Mouse (Mus musculus): ENCODE data around the gene Flywch2. TPM values are rescaled to one million over a fixed set of nuclear protein-coding genes. Genes with fewer than 3 reads are reported as not detected.
A peak's percentile ranks its signal among the peaks of the same experiment; 100 is the strongest.

Gene Flywch2
- polyA plus RNA-seq, 2 experiments = 41.2 to 46.3 TPM

- 98% methylated on average over 16 of the region's 16 CpGs for WGBS
- H3K36me3 ChIP-seq (ENCODE audit: control insufficient read depth, insufficient read depth, low read length) = peaks cover 96% of the 10 kb centered on the region
- no peaks in the 10 kb centered on the region for H3K4me1 ChIP-seq (ENCODE audit: control insufficient read depth, insufficient read depth, low read length)
- peaks cover 49% of the 10 kb centered on the region for H3K9me3 ChIP-seq (ENCODE audit: control insufficient read depth, low read length)
- no peak for ATAC-seq (ENCODE audit: low FRiP score, low read depth)
- no peak overlapping the region for H3K4me3 ChIP-seq (replicated peaks; ENCODE audit: low read length)
- H3K9ac ChIP-seq (ENCODE audit: low read depth, low read length, severe bottlenecking) = no peak overlapping the region
- H3K27ac ChIP-seq (replicated peaks; ENCODE audit: low read depth, low read length) = no peak overlapping the region
- DNase-seq (ENCODE audit: low spot score) = no peak
- H3K4me2 ChIP-seq (replicated peaks; ENCODE audit: low read depth, low read length, severe bottlenecking) = no peak overlapping the region
- TF ChIP-seq POLR2A (IDR thresholded peaks at IDR 0.05; ENCODE audit: borderline replicate concordance, extremely low read depth, insufficient read depth, insufficient read length) = no peak
- no peaks in the 10 kb centered on the region for H3K27me3 ChIP-seq (ENCODE audit: control insufficient read depth, insufficient read depth, low read length)
Observed at GRCm38 (mm10) chr17:23815641-23816040, 29.8 kb upstream of the Flywch2 start.

DNA sequence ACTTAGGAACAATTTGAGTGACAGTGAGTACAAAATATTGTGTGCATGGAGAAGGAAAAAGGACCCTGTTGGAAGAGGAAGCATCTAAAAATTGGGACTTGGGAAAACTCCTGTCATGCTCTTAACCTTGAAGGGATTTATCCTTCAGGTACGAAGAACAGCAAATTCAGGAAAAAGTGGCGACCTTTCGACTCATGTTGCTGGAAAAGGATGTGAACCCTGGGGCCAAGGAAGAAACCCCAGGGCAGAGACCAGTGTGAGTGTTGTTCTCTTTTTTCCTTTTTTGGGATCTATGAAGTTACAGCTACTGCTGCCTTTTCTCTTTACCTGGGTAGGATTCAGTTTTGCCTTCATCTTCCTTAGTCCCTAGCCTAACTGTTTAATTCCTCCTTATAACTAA lies 22.0 kb upstream of the Flywch2 start:
- no peak overlapping the region for H3K9ac ChIP-seq (ENCODE audit: low read depth, low read length, severe bottlenecking)
- no peak overlapping the region for H3K27ac ChIP-seq (replicated peaks; ENCODE audit: low read depth, low read length)
- no peak overlapping the region for H3K4me3 ChIP-seq (replicated peaks; ENCODE audit: low read length)
- DNase-seq (ENCODE audit: low spot score) = no peak
- no peaks in the 10 kb centered on the region for H3K9me3 ChIP-seq (ENCODE audit: control insufficient read depth, low read length)
- no peak overlapping the region for H3K4me2 ChIP-seq (replicated peaks; ENCODE audit: low read depth, low read length, severe bottlenecking)
- H3K4me1 ChIP-seq (ENCODE audit: control insufficient read depth, insufficient read depth, low read length) = peaks cover 21% of the 10 kb centered on the region
- H3K36me3 ChIP-seq (ENCODE audit: control insufficient read depth, insufficient read depth, low read length) = peaks cover 62% of the 10 kb centered on the region
- no peaks in the 10 kb centered on the region for H3K27me3 ChIP-seq (ENCODE audit: control insufficient read depth, insufficient read depth, low read length)
- 96% methylated on average over 3 of the region's 3 CpGs for WGBS
- no peak for ATAC-seq (ENCODE audit: low FRiP score, low read depth)
- no peak for TF ChIP-seq POLR2A (IDR thresholded peaks at IDR 0.05; ENCODE audit: borderline replicate concordance, extremely low read depth, insufficient read depth, insufficient read length)

DNA sequence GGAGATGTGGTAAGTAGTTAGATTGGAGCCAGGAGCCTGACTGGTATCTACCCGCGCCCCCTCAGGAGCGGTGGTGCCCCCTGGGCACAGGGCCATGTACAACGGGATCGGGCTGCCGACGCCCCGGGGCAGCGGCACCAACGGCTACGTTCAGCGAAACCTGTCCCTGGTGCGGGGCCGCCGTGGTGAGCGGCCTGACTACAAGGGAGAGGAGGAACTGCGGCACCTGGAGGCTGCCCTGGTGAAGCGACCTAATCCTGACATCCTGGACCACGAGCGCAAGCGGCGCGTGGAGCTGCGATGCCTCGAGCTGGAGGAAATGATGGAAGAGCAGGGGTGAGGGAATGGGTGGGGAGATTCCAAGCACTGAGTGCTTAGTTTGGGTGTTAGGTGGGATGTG lies 21.0 kb upstream of the Flywch2 start:
- TF ChIP-seq POLR2A (IDR thresholded peaks at IDR 0.05; ENCODE audit: borderline replicate concordance, extremely low read depth, insufficient read depth, insufficient read length) = no peak
- Histone ChIP-seq H3K4me2 (replicated peaks; ENCODE audit: low read depth, low read length, severe bottlenecking) (0 out of 2 replicates have a peak overlapping the region, but pooled peaks have one; percentile 15), H3K9ac (ENCODE audit: low read depth, low read length, severe bottlenecking) (peak overlapping the region; percentile 2; the same call in 1 of the 2 replicates), H3K4me3 (replicated peaks; ENCODE audit: low read length) (0 out of 2 replicates have a peak overlapping the region, but pooled peaks have one; percentile 5), H3K36me3 (ENCODE audit: control insufficient read depth, insufficient read depth, low read length) (peaks cover 51% of the 10 kb centered on the region), H3K27ac (replicated peaks; ENCODE audit: low read depth, low read length) (no peak overlapping the region), H3K27me3 (ENCODE audit: control insufficient read depth, insufficient read depth, low read length) (no peaks in the 10 kb centered on the region), H3K4me1 (ENCODE audit: control insufficient read depth, insufficient read depth, low read length) (peaks cover 21% of the 10 kb centered on the region), H3K9me3 (ENCODE audit: control insufficient read depth, low read length) (no peaks in the 10 kb centered on the region)
- WGBS = 71% methylated on average over 25 of the region's 25 CpGs
- DNase-seq (ENCODE audit: low spot score) = no peak
- no peak for ATAC-seq (ENCODE audit: low FRiP score, low read depth)

- 0 out of 2 replicates have a peak overlapping the region, but pooled peaks have one; percentile 52 for H3K27ac ChIP-seq (replicated peaks; ENCODE audit: low read depth, low read length)
- DNase-seq (ENCODE audit: low spot score) (no peak), ATAC-seq (ENCODE audit: low FRiP score, low read depth) (no peak)
- no peaks in the 10 kb centered on the region for H3K27me3 ChIP-seq (ENCODE audit: control insufficient read depth, insufficient read depth, low read length)
- peak overlapping the region; percentile 93 for H3K9ac ChIP-seq (ENCODE audit: low read depth, low read length, severe bottlenecking)
- 3% methylated on average over 8 of the region's 8 CpGs for WGBS
- peak overlapping the region; percentile 96 for H3K4me3 ChIP-seq (replicated peaks; ENCODE audit: low read length)
- peak overlapping the region; percentile 86 for H3K4me2 ChIP-seq (replicated peaks; ENCODE audit: low read depth, low read length, severe bottlenecking)
- H3K4me1 ChIP-seq (ENCODE audit: control insufficient read depth, insufficient read depth, low read length) = peaks cover 21% of the 10 kb centered on the region
- no peaks in the 10 kb centered on the region for H3K9me3 ChIP-seq (ENCODE audit: control insufficient read depth, low read length)
- TF ChIP-seq POLR2A (IDR thresholded peaks at IDR 0.05; ENCODE audit: borderline replicate concordance, extremely low read depth, insufficient read depth, insufficient read length) = no peak
- peaks cover 28% of the 10 kb centered on the region for H3K36me3 ChIP-seq (ENCODE audit: control insufficient read depth, insufficient read depth, low read length)
Observed at GRCm38 (mm10) chr17:23804426-23805085, 18.7 kb upstream of the Flywch2 start.

- Histone ChIP-seq H3K4me1 (ENCODE audit: control insufficient read depth, insufficient read depth, low read length) (peaks cover 21% of the 10 kb centered on the region), H3K4me3 (replicated peaks; ENCODE audit: low read length) (peak overlapping the region; percentile 96), H3K4me2 (replicated peaks; ENCODE audit: low read depth, low read length, severe bottlenecking) (peak overlapping the region; percentile 86), H3K9ac (ENCODE audit: low read depth, low read length, severe bottlenecking) (peak overlapping the region; percentile 93), H3K36me3 (ENCODE audit: control insufficient read depth, insufficient read depth, low read length) (peaks cover 18% of the 10 kb centered on the region), H3K27me3 (ENCODE audit: control insufficient read depth, insufficient read depth, low read length) (no peaks in the 10 kb centered on the region), H3K9me3 (ENCODE audit: control insufficient read depth, low read length) (no peaks in the 10 kb centered on the region), H3K27ac (replicated peaks; ENCODE audit: low read depth, low read length) (peak overlapping the region; percentile 96)
- no peak for TF ChIP-seq POLR2A (IDR thresholded peaks at IDR 0.05; ENCODE audit: borderline replicate concordance, extremely low read depth, insufficient read depth, insufficient read length)
- ATAC-seq (ENCODE audit: low FRiP score, low read depth) = peak; percentile 57
- 1% methylated on average over 45 of the region's 83 CpGs for WGBS
- peak; percentile 80 for DNase-seq (ENCODE audit: low spot score)
Observed at GRCm38 (mm10) chr17:23803366-23804041, 17.6 kb upstream of the Flywch2 start.

Data from limb, embryonic 14.5 days (tissue).